Mouse (Mus musculus) frontal cortex, adult (tissue): ENCODE results near the gene Farsa.
"Not testable (repeated sequence)": the region's sequence is repeated elsewhere in the genome, so short reads cannot be mapped to it uniquely, and the experiment has no call there.

Experiments used
- ATAC-seq: cut with Nextera tagmentation; 2 replicates; pipeline ENCODE4 v1.9.2; 2017; ENCODE audit warnings: mild to moderate bottlenecking, moderate library complexity, mixed read lengths; ENCODE audit not compliant: low TSS enrichment

Farsa gene

DNA sequence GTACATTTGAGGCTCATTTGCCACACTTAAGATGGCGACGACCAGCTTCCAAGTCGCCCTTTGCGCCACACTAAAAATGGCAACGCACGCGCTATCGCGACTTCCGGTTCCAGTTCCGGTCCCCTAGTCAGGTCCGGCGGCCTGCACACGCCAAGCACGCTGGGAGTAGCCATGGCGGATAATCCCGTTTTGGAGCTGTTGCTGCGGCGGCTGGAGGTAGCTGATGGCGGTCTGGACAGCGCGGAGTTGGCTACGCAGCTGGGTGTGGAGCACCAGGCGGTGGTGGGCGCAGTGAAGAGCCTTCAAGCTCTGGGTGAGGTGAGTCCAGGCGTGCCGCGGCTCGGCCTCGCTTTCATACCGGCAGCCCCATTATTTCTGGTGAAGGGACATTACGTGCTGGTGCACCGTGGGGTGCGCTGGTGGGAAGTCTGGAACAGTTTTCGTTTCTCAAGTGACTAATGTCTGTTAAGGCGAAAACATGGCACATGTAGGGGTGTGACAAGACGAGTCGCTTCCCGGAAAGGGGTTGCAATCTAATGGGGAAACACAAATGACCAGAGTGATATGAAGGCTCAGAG is at the start of gene Farsa:
Farsa (plus strand) TSS at position 126 of the 578 bp plus-strand sequence.
- ATAC-seq = peak; percentile 98

GRCm38 (mm10) chr8:84809109-84809940 is 47.5 kb upstream of the Farsa start:
- no peak for ATAC-seq

DNA sequence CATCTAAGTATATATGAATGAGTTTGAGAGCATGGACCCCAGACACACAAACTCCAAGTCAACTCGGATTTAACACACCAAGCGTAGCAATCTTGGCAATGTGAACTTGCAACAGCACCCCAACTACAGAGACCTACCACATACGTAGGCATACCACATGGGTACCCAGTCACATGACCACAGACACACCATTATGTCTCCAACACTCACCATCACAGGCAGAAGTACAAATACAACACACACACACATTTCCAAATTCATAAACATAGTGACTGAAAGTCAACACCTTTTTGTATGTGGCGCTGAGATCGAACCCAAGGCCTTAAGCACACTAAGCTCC is 46.9 kb upstream of the Farsa start:
- no peak for ATAC-seq

GRCm38 (mm10) chr8:84810896-84811295 is 45.9 kb upstream of the Farsa start:
- ATAC-seq = peak; percentile 43

DNA sequence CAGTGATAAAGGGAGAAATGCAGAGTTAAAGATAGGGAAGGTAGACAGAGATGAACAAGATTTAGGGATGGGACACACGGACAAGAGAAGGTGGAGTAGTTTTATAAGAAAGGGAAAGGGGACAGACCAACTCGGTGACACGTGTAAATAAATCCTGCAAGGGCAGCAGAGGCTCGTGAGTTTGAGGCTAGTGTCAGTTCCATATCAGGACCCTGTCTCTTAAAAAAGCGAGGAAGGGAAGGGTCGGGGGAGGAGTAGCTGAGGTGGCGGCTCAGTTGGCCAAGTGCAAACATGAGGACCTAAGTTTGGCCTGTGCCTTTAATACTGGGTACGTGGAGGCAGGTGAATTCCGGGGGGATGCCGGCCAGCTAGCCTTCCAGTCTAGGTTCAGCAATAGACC is 45.5 kb upstream of the Farsa start:
- ATAC-seq = no peak

DNA sequence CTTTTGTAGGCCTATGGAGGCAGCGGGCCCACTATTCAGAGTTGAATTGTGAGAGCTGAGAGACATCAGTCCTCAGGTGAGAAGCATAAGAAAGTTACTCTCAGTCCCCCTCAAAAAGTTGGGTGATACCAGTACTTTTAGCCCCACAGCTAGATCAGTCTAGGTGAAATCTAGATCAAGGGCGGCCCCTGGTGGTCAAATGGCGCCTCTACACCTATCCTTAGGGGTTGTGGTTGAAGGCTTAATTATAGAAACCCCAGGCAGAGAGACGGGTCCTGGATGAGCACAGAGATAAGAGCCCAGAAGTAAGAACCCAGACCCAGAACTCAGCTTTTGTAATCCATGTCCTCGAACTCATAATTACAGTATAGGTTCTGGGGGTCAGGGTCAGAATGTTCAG is 43.7 kb upstream of the Farsa start:
- ATAC-seq = peak; percentile 31

DNA sequence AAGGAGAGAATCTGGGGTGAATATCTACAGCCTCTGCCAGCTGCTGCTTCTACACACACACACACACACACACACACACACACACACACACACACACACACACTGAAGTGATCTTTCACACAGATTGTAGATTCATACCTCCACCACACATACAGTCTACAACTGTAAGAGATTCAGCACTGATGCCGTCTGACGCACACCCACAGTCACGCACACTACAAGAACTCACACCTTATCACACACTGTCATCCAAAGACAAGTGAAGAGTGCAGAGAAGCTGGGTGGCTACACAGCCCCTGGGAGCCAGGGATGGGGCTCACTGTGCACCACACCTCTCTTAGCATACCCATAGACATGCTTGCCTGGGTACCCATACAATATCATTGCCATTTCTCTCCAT is 43.0 kb upstream of the Farsa start:
- ATAC-seq = no peak; the same call in 1 of the 2 replicates

DNA sequence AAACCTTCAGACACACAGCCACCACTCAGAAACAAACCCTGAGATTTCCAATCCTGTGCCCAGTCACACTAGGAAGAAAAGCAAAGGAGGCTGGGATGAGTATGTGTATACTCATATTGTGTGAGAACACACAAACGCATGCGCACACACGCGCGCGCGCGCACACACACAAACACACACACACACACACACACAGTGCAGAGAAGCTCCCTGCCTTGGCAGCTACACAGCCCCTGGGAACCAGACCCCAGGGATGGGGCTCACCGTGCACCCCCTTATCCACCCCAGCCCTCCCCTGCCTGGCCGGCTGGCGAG is 42.6 kb upstream of the Farsa start:
- no peak for ATAC-seq

GRCm38 (mm10) chr8:84814555-84815441 is 42.0 kb upstream of the Farsa start:
- no peak for ATAC-seq

- ATAC-seq = peak; percentile 81
Observed at GRCm38 (mm10) chr8:84815547-84815946, 41.2 kb upstream of the Farsa start.

DNA sequence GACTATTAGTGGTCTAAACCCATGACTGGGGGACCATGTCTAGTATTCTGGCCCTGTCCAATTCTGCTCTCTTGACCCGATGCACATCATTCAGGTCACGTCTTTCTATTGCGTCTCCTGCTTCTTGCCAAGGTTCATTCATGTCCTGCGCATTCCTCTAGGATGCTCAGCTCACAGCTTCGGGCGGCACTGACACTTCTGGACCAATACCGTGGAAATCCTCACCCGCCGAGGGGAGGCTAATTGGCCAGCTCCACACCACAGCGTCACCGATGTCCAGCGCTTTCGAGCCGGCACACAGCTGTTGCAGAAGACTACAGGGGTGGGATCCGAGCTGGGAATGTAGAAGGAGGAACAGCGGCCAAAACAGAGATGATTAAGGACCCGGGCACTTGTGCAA is 40.7 kb upstream of the Farsa start:
- no peak for ATAC-seq

DNA sequence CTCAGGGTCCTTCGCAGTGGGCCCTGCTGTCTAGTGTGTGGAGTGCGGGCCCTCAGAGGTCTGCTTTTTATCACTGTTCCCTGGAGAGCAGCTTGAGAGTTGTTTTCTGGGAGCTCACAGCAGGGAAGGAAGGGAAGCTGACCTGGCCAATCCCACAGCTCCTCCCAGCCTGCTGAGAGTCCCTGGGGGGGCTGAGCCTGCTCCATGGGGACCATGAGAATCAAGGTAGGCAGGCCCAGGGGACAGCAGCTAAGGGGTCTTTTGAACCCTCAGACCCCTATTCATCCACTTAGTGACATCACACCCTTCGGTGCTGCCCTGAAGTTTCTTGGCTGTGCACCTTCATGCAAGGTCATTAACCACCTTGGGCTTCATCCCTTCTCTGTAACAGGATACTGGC is 34.1 kb upstream of the Farsa start, which contains the start of gene Dand5:
Dand5 (minus strand) TSS at position 101 of the 400 bp plus-strand sequence.
- no peak for ATAC-seq

DNA sequence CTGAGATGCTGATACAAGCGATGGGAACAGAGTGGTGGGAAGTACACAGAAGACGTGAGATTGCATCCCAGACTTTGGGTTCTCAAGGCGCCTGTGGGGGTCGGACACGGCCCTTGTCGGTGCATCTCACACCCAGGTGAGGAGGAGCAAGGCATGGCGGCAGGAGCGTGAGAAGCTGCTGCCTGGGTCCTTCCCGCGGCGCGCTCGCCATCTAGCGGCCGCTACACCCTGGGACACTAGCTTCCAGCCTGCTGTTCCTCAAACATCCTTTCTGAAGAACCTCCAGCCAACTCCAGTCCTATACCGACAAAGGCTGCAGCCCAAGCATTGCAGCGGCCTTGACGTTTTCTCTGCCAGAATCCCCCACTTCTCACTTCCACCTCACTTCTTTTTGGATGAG is 33.1 kb upstream of the Farsa start:
- ATAC-seq = peak; percentile 98

DNA sequence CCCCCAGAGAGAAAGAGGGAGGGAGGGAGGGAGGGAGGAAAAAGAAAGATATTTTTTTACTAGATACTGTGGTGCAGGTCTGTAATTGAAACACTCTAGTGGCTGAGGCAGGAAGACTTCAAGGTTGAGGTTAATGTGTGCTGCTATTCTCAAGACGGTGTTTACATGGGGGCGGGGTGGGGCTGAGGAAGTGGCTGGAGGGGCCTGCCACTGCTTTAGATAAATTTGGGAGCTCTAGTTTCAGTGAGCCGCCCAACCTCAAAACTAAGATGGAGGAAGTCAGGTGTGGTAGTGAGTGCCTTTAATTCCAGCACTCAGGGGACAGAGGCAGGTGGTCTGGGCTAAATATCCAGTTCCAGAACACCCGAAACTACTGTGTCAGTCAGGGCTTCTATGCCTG is 31.2 kb upstream of the Farsa start:
- ATAC-seq = no peak

DNA sequence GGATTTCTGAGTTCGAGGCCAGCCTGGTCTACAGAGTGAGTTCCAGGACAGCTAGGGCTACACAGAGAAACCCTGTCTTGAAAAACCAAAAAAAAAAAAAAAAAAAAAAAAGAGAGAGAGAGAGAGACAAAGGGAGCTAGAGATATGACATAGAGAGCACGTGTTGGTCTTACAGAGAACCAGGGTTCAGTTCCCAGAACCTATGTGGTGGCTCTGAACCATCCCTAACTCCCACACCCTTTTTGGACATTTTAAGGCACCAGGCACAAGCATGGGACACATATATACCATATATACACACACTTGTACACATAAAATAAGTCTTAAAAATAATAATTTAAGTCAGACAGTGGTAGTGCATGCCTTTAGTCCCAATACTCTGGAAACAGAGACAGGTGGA is 30.3 kb upstream of the Farsa start:
- not testable (repeated sequence) for ATAC-seq

DNA sequence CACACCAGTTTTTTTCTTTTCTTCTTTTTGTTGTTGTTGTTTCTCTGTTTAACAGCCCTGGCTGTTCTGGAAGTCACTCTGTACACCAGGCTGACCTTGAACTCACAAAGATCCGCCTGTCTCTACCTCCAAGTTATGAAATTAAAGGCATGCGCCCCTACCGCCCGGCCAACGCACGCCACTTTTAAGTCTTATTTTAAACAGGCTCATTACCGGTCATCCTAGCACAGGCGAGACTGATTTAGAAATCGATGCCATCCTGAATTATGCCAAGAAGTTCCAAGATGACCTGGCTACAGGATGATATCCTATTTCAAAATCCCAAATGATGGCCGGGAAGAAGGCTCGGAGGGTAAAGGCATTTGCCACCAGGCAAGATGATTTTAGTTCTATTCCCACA is 25.3 kb upstream of the Farsa start, which contains the start of gene Gadd45gip1:
Gadd45gip1 (plus strand) TSS at position 33 of the 400 bp plus-strand sequence.
- no peak for ATAC-seq

- ATAC-seq = peak; percentile 69
Observed at GRCm38 (mm10) chr8:84832034-84832717, 24.6 kb upstream of the Farsa start.

DNA sequence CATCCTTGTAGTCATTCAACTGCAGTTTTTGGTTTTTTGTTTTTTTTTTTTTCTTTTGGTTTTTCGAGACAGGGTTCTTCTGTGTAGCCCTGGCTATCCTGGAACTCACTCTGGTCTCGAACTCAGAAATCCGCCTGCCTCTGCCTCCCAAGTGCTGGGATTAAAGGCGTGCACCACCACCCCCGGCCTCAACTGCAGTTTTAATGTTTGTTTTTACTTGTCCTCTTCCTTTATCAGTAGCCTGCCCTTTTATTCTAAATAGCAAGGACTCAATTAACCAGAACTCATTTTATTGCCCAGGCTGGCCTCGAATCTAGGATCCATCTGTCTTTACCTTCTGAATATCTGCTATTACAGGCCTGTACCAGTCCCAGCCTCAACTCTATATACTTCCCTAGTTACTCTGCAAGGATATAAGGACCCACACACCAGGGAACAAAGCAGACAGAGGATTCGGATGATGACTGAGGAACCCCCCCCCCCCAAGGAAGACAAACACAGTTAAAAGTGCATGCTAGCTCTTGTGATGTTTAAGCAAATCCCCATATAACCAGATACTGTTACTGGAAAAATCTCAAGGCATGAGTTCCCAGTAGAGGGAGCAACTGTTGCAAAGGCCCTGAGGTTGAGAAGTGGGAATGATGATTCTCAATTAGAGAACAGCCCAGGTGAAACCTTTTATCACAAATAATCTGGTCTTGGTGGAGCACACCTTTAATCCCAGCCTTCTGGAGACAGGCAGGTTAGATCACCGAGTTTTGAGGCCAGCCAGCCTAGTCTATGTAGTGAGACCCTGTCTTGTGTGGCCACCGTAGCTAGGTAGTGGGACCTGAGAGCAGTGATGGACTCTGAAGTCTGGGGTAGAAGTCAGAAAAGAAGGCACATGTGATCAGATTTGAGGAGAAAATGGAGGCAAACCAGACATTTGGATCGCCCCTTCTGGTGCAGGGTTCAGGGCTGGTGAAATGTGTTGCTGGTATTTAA is 23.7 kb upstream of the Farsa start:
- ATAC-seq = no peak

- no peak for ATAC-seq
Observed at GRCm38 (mm10) chr8:84834002-84834865, 22.6 kb upstream of the Farsa start.
